Mouse (Mus musculus) brain, embryonic 14.5 days (tissue): Measurements from ENCODE around the gene Inhbe.

Experiments
- CTCF ChIP-seq: fragments of 200-500 bp; IDR thresholded peaks from 2 replicates; pipeline ENCODE4 v1.5.1; 2012; ENCODE audit warnings: inconsistent platforms, mild to moderate bottlenecking, moderate library complexity, borderline replicate concordance; ENCODE audit not compliant: insufficient read depth, insufficient read length; ENCODE audit errors: extremely low read depth
- POLR2A ChIP-seq: fragments of 200-500 bp; IDR thresholded peaks from 2 replicates; pipeline ENCODE4 v1.6.1; 2012; ENCODE audit warnings: mild to moderate bottlenecking, inconsistent platforms, borderline replicate concordance; ENCODE audit not compliant: poor library complexity, insufficient read depth, insufficient read length, severe bottlenecking; ENCODE audit errors: extremely low read depth

DNA sequence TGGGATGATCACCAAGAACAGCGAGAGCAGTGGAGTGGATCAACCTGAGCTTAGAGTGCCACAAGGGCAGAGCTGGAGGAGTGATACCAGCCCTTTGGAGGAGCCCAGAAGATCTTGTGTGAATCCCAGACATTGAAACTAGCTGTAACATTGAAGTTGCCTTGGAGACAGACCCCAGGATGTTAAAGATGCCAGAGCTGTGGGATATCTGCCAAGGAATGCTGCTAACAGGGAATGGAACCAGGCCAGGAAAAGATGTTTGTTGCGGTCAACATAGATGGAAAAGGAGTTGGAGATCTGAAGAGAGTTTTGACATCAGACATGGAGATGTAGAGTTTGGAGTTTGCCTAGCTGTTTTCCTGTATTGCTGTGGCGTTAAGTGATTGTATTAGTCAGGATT is 8.0 kb downstream of the Inhbe start:
- TF ChIP-seq CTCF (no peak), POLR2A (no peak)
